Mouse (Mus musculus) limb, embryonic 10.5 days (tissue): Measurements from ENCODE around the gene Rngtt. TPM values are rescaled to one million over a fixed set of nuclear protein-coding genes. Genes with fewer than 3 reads are reported as not detected.

Experiments
- microRNA-seq: library from miRNA; unstranded; fragments of <30 nt; microRNA quantifications from one replicate; pipeline ENCODE4, GENCODE M21; 2017
- polyA plus RNA-seq: library from polyadenylated mRNA; unstranded; fragments of >200 nt; fragmentation: Nextera tagmentation; extraction: Ambion mirVana; gene quantifications from 2 replicates; pipeline ENCODE4 v1.2.1, GENCODE M21; 2016

Rngtt gene
- polyA plus RNA-seq, 1 experiment from 2014 or later = 33.8 TPM

Small RNA genes within 50 kb of the gene (microRNA-seq; reads per million reads assigned to microRNA genes)
- not detected for gene Mir8118

Other genes with a start within 250 kb of the Rngtt start
- 0.10 TPM in 1 of 2 replicates, not detected in the other for gene Gabrr2, start 247.3 kb upstream of the Rngtt start, polyA plus RNA-seq
- not detected in 2 replicates for gene Gabrr1, start 177.8 kb upstream of the Rngtt start, polyA plus RNA-seq
- gene Pm20d2, start 120.6 kb upstream of the Rngtt start, polyA plus RNA-seq = 0.68 and 1.5 TPM in 2 replicates
- 6.0 and 8.8 TPM in 2 replicates for gene Srsf12, start 101.3 kb upstream of the Rngtt start, polyA plus RNA-seq
- 71.1 and 87.1 TPM in 2 replicates for gene Pnrc1, start 20.1 kb upstream of the Rngtt start, polyA plus RNA-seq